Mouse (Mus musculus): ENCODE results near the gene Cyp2g1. TPM values are rescaled to one million over a fixed set of nuclear protein-coding genes. Genes with fewer than 3 reads are reported as not detected.
"Not testable (repeated sequence)": the region's sequence is repeated elsewhere in the genome, so short reads cannot be mapped to it uniquely, and the experiment has no call there.

The Cyp2g1 gene
- polyA plus RNA-seq, 1 experiment from 2014 or later = not detected

DNA sequence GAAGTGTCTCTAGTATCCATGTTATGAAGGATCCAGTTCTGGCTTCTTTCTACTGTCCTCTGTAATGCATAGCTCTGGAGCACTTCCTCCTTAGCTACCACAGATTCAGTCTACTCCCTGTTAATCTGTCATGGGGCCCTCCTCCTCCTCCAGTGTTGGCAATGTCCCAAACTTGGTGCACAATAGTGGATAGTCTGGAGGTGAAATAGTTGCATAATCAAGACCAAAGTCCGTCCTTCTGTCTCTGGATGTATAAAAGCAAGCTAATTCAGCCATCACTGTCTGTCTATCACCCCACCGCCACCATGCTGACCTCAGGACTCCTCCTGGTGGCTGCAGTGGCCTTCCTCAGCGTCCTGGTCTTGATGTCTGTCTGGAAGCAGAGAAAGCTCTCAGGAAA lies 26.4 kb downstream of the Cyp2g1 start, which contains the start of gene Cyp2a5:
Gene Cyp2a5 (plus strand): TSS at position 247 of the 400 bp plus-strand sequence.
- not testable (repeated sequence) for H3K27me3 ChIP-seq (replicated peaks; ENCODE audit: control insufficient read depth, insufficient read depth, low read length); H3K36me3 ChIP-seq (ENCODE audit: control insufficient read depth, insufficient read depth, low read length); H3K4me3 ChIP-seq (ENCODE audit: low read depth, low read length); DNase-seq (ENCODE audit: low spot score); ATAC-seq; H3K4me2 ChIP-seq (ENCODE audit: low read length); H3K9me3 ChIP-seq (replicated peaks; ENCODE audit: control insufficient read depth, low read length); H3K9ac ChIP-seq (ENCODE audit: low read length); H3K27ac ChIP-seq (ENCODE audit: low read depth, low read length); H3K4me1 ChIP-seq (ENCODE audit: control insufficient read depth, insufficient read depth, low read length)
- WGBS = 64% methylated on average over 3 of the region's 3 CpGs

DNA sequence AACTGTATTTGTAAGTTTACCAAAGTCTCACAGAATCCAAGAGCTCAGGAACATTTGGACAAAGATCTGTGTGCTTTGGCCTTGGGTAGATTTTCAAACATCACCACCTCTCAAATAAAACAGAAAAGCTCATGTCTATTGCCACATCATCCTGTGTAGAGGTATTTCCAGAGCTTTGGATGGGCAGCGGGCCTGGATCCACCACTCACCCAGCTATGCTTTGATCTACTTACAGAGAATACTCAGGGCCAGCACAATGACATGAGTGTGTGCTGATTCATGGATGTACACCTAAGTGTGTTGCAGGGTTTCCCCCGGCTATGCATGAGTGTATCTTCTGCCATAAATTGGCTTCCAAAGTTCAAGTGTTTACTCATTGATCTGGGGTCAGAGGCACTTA lies 34.7 kb downstream of the Cyp2g1 start:
- H3K4me1 ChIP-seq (ENCODE audit: control insufficient read depth, insufficient read depth, low read length); H3K9me3 ChIP-seq (replicated peaks; ENCODE audit: control insufficient read depth, low read length); ATAC-seq; H3K36me3 ChIP-seq (ENCODE audit: control insufficient read depth, insufficient read depth, low read length); H3K4me3 ChIP-seq (ENCODE audit: low read depth, low read length); H3K4me2 ChIP-seq (ENCODE audit: low read length); H3K9ac ChIP-seq (ENCODE audit: low read length); H3K27me3 ChIP-seq (replicated peaks; ENCODE audit: control insufficient read depth, insufficient read depth, low read length); H3K27ac ChIP-seq (ENCODE audit: low read depth, low read length); DNase-seq (ENCODE audit: low spot score): not testable (repeated sequence)
- WGBS = 85% methylated on average over 2 of the region's 2 CpGs

DNA sequence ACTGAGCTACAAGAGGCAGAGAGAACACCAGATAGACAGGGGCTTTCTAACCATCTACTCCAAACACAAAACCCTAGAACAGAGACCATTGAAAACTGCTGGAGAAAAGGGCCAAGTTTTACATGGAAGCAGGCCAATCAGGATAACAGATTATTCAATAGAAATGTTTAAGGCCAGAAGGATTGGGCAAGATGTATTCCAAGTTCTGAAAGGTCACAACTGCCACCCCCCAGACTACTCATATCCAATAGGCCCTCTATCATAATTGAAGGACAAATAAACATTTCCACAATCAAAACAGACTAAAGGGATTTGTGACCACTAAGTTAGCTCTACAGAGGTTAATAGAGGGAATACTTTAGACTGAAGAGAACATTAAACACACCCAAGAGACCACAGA lies 41.4 kb downstream of the Cyp2g1 start:
- DNase-seq (ENCODE audit: low spot score); H3K27ac ChIP-seq (ENCODE audit: low read depth, low read length); ATAC-seq: not testable (repeated sequence)

More for the DNA sequence above, 41.4 kb downstream of the Cyp2g1 start:
- not testable (repeated sequence) for H3K4me3 ChIP-seq (ENCODE audit: low read depth, low read length); H3K36me3 ChIP-seq (ENCODE audit: control insufficient read depth, insufficient read depth, low read length); H3K4me2 ChIP-seq (ENCODE audit: low read length); H3K4me1 ChIP-seq (ENCODE audit: control insufficient read depth, insufficient read depth, low read length); H3K9me3 ChIP-seq (replicated peaks; ENCODE audit: control insufficient read depth, low read length); H3K9ac ChIP-seq (ENCODE audit: low read length); H3K27me3 ChIP-seq (replicated peaks; ENCODE audit: control insufficient read depth, insufficient read depth, low read length)

Other genes with a start within 250 kb of the Cyp2g1 start
- not detected in 2 replicates for gene Vmn1r185, start 190.4 kb upstream of the Cyp2g1 start, polyA plus RNA-seq (2014; fragmentation: Nextera tagmentation; extraction: Ambion mirVana)
- not detected in 2 replicates for gene Cyp2b23, start 122.5 kb upstream of the Cyp2g1 start, polyA plus RNA-seq (2014; fragmentation: Nextera tagmentation; extraction: Ambion mirVana)
- 0.22 and 0.25 TPM in 2 replicates for gene Cyp2b19, start 51.8 kb upstream of the Cyp2g1 start, polyA plus RNA-seq (2014; fragmentation: Nextera tagmentation; extraction: Ambion mirVana)
- gene Cyp2a5, start 26.4 kb downstream of the Cyp2g1 start, polyA plus RNA-seq (2014; fragmentation: Nextera tagmentation; extraction: Ambion mirVana) = 0.15 and 0.37 TPM in 2 replicates
- not detected in 2 replicates for gene Cyp2a22, start 130.5 kb downstream of the Cyp2g1 start, polyA plus RNA-seq (2014; fragmentation: Nextera tagmentation; extraction: Ambion mirVana)
- gene Cyp2a12, start 220.2 kb downstream of the Cyp2g1 start, polyA plus RNA-seq (2014; fragmentation: Nextera tagmentation; extraction: Ambion mirVana) = not detected in 2 replicates